Comparison of ENCODE assay signal across 18 mouse cellular contexts in genomic region chr16:57582008-57582407, GRCm38 (mm10). TPM values are rescaled to one million over a fixed set of nuclear protein-coding genes. Genes with fewer than 3 reads are reported as not detected.
A peak's percentile ranks its signal among the peaks of the same experiment; 100 is the strongest.
DNase-seq lines count a peak whose midpoint lies in the region; ATAC-seq and TF ChIP-seq lines count a peak whose summit lies in the region.
"Had no signal": no experiment of that assay in that cellular context is flagged by ENCODE, and none has a peak within 500 bp of the region (broad histone marks: within the 10 kb centered on the region; RNA-seq: fewer than 3 reads in every experiment).

No protein-coding gene starts in this region.

- H3K36me3 ChIP-seq in heart, embryonic 16.5 days (ENCODE audit: control insufficient read depth, insufficient read depth), result no peaks in the 10 kb centered on the region
- no peaks in the 10 kb centered on the region for H3K36me3 ChIP-seq in thymus, adult 2 months (ENCODE audit: control insufficient read depth, insufficient read depth, low read length)
- H3K36me3 ChIP-seq: embryonic facial prominence, embryonic 12.5 days; intestine, embryonic 15.5 days; liver, embryonic 12.5 days; neural tube, embryonic 12.5 days had no signal

- ATAC-seq in heart, embryonic 16.5 days (replicated peaks; ENCODE audit: extremely low read depth, insufficient read depth, low FRiP score), result peak; percentile 31; the same call in 1 of the 2 replicates
- ATAC-seq: activated CD4-positive, CD25-positive, alpha-beta regulatory T cell, adult 4 months; forebrain, embryonic 16.5 days; intestine, embryonic 15.5 days; liver, embryonic 12.5 days had no signal

- no peak for TF ChIP-seq POLR2A in thymus, adult 2 months (IDR thresholded peaks at IDR 0.05; ENCODE audit: control insufficient read depth, extremely low read depth, insufficient read depth, low read length, poor library complexity)

- H3K27me3 ChIP-seq in heart, embryonic 16.5 days (ENCODE audit: control insufficient read depth, insufficient read depth, low read length), result no peaks in the 10 kb centered on the region
- H3K27me3 ChIP-seq in thymus, adult 2 months (ENCODE audit: control insufficient read depth, insufficient read depth, low read length), result no peaks in the 10 kb centered on the region
- H3K27me3 ChIP-seq: embryonic facial prominence, embryonic 12.5 days; intestine, embryonic 15.5 days; liver, embryonic 12.5 days; neural tube, embryonic 12.5 days had no signal

- WGBS in heart, embryonic 16.5 days, result 45% methylated on average over 2 of the region's 2 CpGs
- WGBS in thymus, adult 2 months, result 66% methylated on average over 2 of the region's 2 CpGs

- H3K4me1 ChIP-seq in heart, embryonic 16.5 days (ENCODE audit: control insufficient read depth, insufficient read depth, low read length), result peaks cover 7% of the 10 kb centered on the region
- no peaks in the 10 kb centered on the region for H3K4me1 ChIP-seq in thymus, adult 2 months (replicated peaks; ENCODE audit: control insufficient read depth, insufficient read depth, low read length)
- H3K4me1 ChIP-seq: embryonic facial prominence, embryonic 12.5 days; intestine, embryonic 15.5 days; neural tube, embryonic 12.5 days had no signal

- DNase-seq in adrenal gland, postnatal 14 days, result peak; percentile 15
- no peak for DNase-seq in adrenal gland, postnatal 4 days (ENCODE audit: low spot score in 2 of 2)
- peak; percentile 32 for DNase-seq in 416B (ENCODE audit: low read depth)
- DNase-seq in kidney, postnatal 4 days, result peak; percentile 17 to 28
- no peak for DNase-seq in thymus, adult 2 months
- DNase-seq in right cerebral cortex, postnatal 4 days, result no peak
- DNase-seq in thymus, postnatal 0 days (ENCODE audit: low spot score), result no peak
- DNase-seq: B cell, adult 2 months; cerebellum, adult 11-12 months; right cerebral cortex, postnatal 14 days had no signal

- TF ChIP-seq CTCF in thymus, adult 2 months (IDR thresholded peaks at IDR 0.05; ENCODE audit: borderline replicate concordance, control insufficient read depth, extremely low read depth, insufficient read depth, low read length, poor library complexity), result no peak

- H3K27ac ChIP-seq in heart, embryonic 16.5 days (ENCODE audit: low read length), result peak overlapping the region; percentile 58; the same call in 1 of the 2 replicates
- H3K27ac ChIP-seq in thymus, adult 2 months (ENCODE audit: control insufficient read depth, insufficient read depth, low read length), result no peak overlapping the region
- H3K27ac ChIP-seq: embryonic facial prominence, embryonic 12.5 days; intestine, embryonic 15.5 days; liver, embryonic 12.5 days; neural tube, embryonic 12.5 days had no signal

- no peak overlapping the region for H3K4me2 ChIP-seq in heart, embryonic 16.5 days (ENCODE audit: low read depth, low read length)
- H3K4me2 ChIP-seq: embryonic facial prominence, embryonic 12.5 days; intestine, embryonic 15.5 days; liver, embryonic 12.5 days; midbrain, embryonic 11.5 days; neural tube, embryonic 12.5 days had no signal

- H3K4me3 ChIP-seq in heart, embryonic 16.5 days (ENCODE audit: low read length), result no peak overlapping the region
- no peak overlapping the region for H3K4me3 ChIP-seq in thymus, adult 2 months (ENCODE audit: control insufficient read depth, insufficient read depth, low read length)
- H3K4me3 ChIP-seq: embryonic facial prominence, embryonic 12.5 days; intestine, embryonic 15.5 days; liver, embryonic 12.5 days; neural tube, embryonic 12.5 days had no signal

- no peak overlapping the region for H3K9ac ChIP-seq in heart, embryonic 16.5 days (ENCODE audit: low read length)
- H3K9ac ChIP-seq: embryonic facial prominence, embryonic 12.5 days; intestine, embryonic 15.5 days; liver, embryonic 12.5 days; neural tube, embryonic 12.5 days had no signal

- no peaks in the 10 kb centered on the region for H3K9me3 ChIP-seq in heart, embryonic 16.5 days (replicated peaks; ENCODE audit: control insufficient read depth, low read length)
- H3K9me3 ChIP-seq: embryonic facial prominence, embryonic 12.5 days; intestine, embryonic 15.5 days; liver, embryonic 12.5 days; neural tube, embryonic 12.5 days had no signal

RNA-seq across cellular contexts. Expression of gene Cmss1, which starts 24.7 kb away (rescaled TPM):
- 17.1 and 20.6 TPM in 2 replicates for total RNA-seq in adrenal gland, postnatal 14 days (2021)
- 10 to 100 TPM; 22.8 to 24.4 TPM for total RNA-seq in adrenal gland, postnatal 4 days (2021)
- 38.6 and 39.5 TPM in 2 replicates for polyA plus RNA-seq in heart, embryonic 16.5 days (2015; fragmentation: Nextera tagmentation; extraction: Ambion mirVana)
- polyA plus RNA-seq in thymus, adult 2 months (2012; rRNA removed), result 6.2 and 8.4 TPM in 2 replicates
- polyA plus RNA-seq in thymus, postnatal 0 days (2015; fragmentation: Nextera tagmentation; extraction: Ambion mirVana), result 52.1 and 55.4 TPM in 2 replicates

Comparison
In these comparisons a context has a peak if more than half of its experiments do, and no peak if none do; other contexts are left out.
1. DNase-seq: peak in adrenal gland, postnatal 14 days (single experiment), 416B (single experiment) and kidney, postnatal 4 days (2 of 2); none in adrenal gland, postnatal 4 days (0 of 2), thymus, adult 2 months (single experiment), right cerebral cortex, postnatal 4 days (single experiment) and thymus, postnatal 0 days (single experiment).